In genomic region chr6:90796902-90797596, GRCm38 (mm10) we compare ENCODE assay signal across 17 mouse cellular contexts.
A peak's percentile ranks its signal among the peaks of the same experiment; 100 is the strongest.
DNase-seq lines count a peak whose midpoint lies in the region; ATAC-seq and TF ChIP-seq lines count a peak whose summit lies in the region.
"Had no signal": no experiment of that assay in that cellular context is flagged by ENCODE, and none has a peak within 500 bp of the region (broad histone marks: within the 10 kb centered on the region; RNA-seq: fewer than 3 reads in every experiment).

No protein-coding gene starts in this region.

- intact Hi-C loops in heart, postnatal 10 days (cut with DNase I), result no loop called here

- no peaks in the 10 kb centered on the region for H3K27me3 ChIP-seq in heart, postnatal 0 days (ENCODE audit: control insufficient read depth, insufficient read depth, low read length)
- H3K27me3 ChIP-seq in liver, embryonic 14.5 days (ENCODE audit: control insufficient read depth, insufficient read depth, low read length), result no peaks in the 10 kb centered on the region
- H3K27me3 ChIP-seq in liver, embryonic 12.5 days (replicated peaks), result no peaks in the 10 kb centered on the region
- H3K27me3 ChIP-seq in embryonic facial prominence, embryonic 10.5 days (replicated peaks; ENCODE audit: low read depth, poor library complexity, severe bottlenecking), result no peaks in the 10 kb centered on the region; the same call in 1 of the 2 replicates
- H3K27me3 ChIP-seq: embryonic facial prominence, embryonic 15.5 days; liver, embryonic 15.5 days had no signal

- H3K36me3 ChIP-seq in heart, postnatal 0 days (replicated peaks; ENCODE audit: control insufficient read depth, insufficient read depth, low read length), result no peaks in the 10 kb centered on the region
- no peaks in the 10 kb centered on the region for H3K36me3 ChIP-seq in liver, embryonic 14.5 days (replicated peaks; ENCODE audit: control insufficient read depth, insufficient read depth, low read depth)
- H3K36me3 ChIP-seq in liver, embryonic 12.5 days, result no peaks in the 10 kb centered on the region
- H3K36me3 ChIP-seq in embryonic facial prominence, embryonic 10.5 days (replicated peaks), result no peaks in the 10 kb centered on the region
- H3K36me3 ChIP-seq: embryonic facial prominence, embryonic 15.5 days; liver, embryonic 15.5 days had no signal

- no peak for DNase-seq in heart, postnatal 0 days (ENCODE audit: low spot score)
- no peak for DNase-seq in heart, postnatal 10 days
- DNase-seq in liver, embryonic 14.5 days (ENCODE audit: low read depth in 3 of 3, low spot score in 3 of 3), result no peak
- DNase-seq in B cell, adult 2 months, result peak; percentile 26 to 30
- no peak for DNase-seq in brain, embryonic 14.5 days (ENCODE audit: low read depth)
- no peak for DNase-seq in embryonic facial prominence, embryonic 10.5 days (ENCODE audit: low spot score)
- DNase-seq: adrenal gland, postnatal 14 days; gastrocnemius, postnatal 10 days; kidney, adult 18-20 months; retina, postnatal 1 day; spleen, adult 18-20 months had no signal

- no peak for TF ChIP-seq EP300 in heart, postnatal 0 days (IDR thresholded peaks at IDR 0.05; ENCODE audit: low read depth)
- no peak for TF ChIP-seq EP300 in liver, embryonic 14.5 days (IDR thresholded peaks at IDR 0.05; ENCODE audit: low read depth)

- H3K4me2 ChIP-seq in heart, postnatal 0 days (ENCODE audit: low read depth, low read length), result no peak overlapping the region
- no peak overlapping the region for H3K4me2 ChIP-seq in liver, embryonic 14.5 days (ENCODE audit: low read depth)
- no peak overlapping the region for H3K4me2 ChIP-seq in liver, embryonic 12.5 days
- H3K4me2 ChIP-seq: embryonic facial prominence, embryonic 15.5 days; heart, embryonic 11.5 days; liver, embryonic 15.5 days had no signal

- H3K27ac ChIP-seq in heart, postnatal 0 days (ENCODE audit: low read depth), result no peak overlapping the region
- no peak overlapping the region for H3K27ac ChIP-seq in liver, embryonic 14.5 days
- H3K27ac ChIP-seq in liver, embryonic 12.5 days, result no peak overlapping the region
- no peak overlapping the region for H3K27ac ChIP-seq in embryonic facial prominence, embryonic 10.5 days (replicated peaks)
- H3K27ac ChIP-seq: embryonic facial prominence, embryonic 15.5 days; liver, embryonic 15.5 days had no signal

- 97% methylated on average over 2 of the region's 2 CpGs for WGBS in heart, postnatal 0 days
- 76% methylated on average over 2 of the region's 2 CpGs for WGBS in liver, embryonic 14.5 days (ENCODE audit: insufficient replicate concordance)
- WGBS in liver, embryonic 12.5 days (ENCODE audit: insufficient replicate concordance), result 76% methylated on average over 2 of the region's 2 CpGs
- 92% methylated on average over 2 of the region's 2 CpGs for WGBS in embryonic facial prominence, embryonic 10.5 days

- H3K4me1 ChIP-seq in heart, postnatal 0 days (ENCODE audit: control insufficient read depth, insufficient read depth), result peaks cover 12% of the 10 kb centered on the region
- no peaks in the 10 kb centered on the region for H3K4me1 ChIP-seq in liver, embryonic 14.5 days (replicated peaks; ENCODE audit: control insufficient read depth in 2 of 2, insufficient read depth in 2 of 2, low read length in 1 of 2)
- no peaks in the 10 kb centered on the region for H3K4me1 ChIP-seq in liver, embryonic 12.5 days
- no peaks in the 10 kb centered on the region for H3K4me1 ChIP-seq in embryonic facial prominence, embryonic 10.5 days
- H3K4me1 ChIP-seq: liver, embryonic 15.5 days had no signal

- no peaks in the 10 kb centered on the region for H3K9me3 ChIP-seq in heart, postnatal 0 days (replicated peaks; ENCODE audit: control insufficient read depth, low read length)
- no peaks in the 10 kb centered on the region for H3K9me3 ChIP-seq in liver, embryonic 14.5 days (ENCODE audit: control insufficient read depth, low read length)
- H3K9me3 ChIP-seq in liver, embryonic 12.5 days (replicated peaks), result no peaks in the 10 kb centered on the region
- no peaks in the 10 kb centered on the region for H3K9me3 ChIP-seq in embryonic facial prominence, embryonic 10.5 days
- H3K9me3 ChIP-seq: embryonic facial prominence, embryonic 15.5 days; liver, embryonic 15.5 days had no signal

- TF ChIP-seq CTCF in heart, postnatal 0 days (IDR thresholded peaks at IDR 0.05; ENCODE audit: low read depth), result 0 out of 2 replicates have a peak, but pooled peaks have one; percentile 6
- peak; percentile 27; the same call in 1 of the 2 replicates for TF ChIP-seq CTCF in liver, embryonic 14.5 days (IDR thresholded peaks at IDR 0.05; ENCODE audit: low read depth)
- TF ChIP-seq CTCF in brain, embryonic 14.5 days (IDR thresholded peaks at IDR 0.05; ENCODE audit: borderline replicate concordance, extremely low read depth, insufficient read depth, insufficient read length), result peak; percentile 15; the same call in 1 of the 2 replicates

- H3K4me3 ChIP-seq in heart, postnatal 0 days (ENCODE audit: low read depth, low read length), result no peak overlapping the region
- no peak overlapping the region for H3K4me3 ChIP-seq in liver, embryonic 14.5 days (ENCODE audit: insufficient read depth in 1 of 2, low read depth in 2 of 2, low read length in 2 of 2)
- no peak overlapping the region for H3K4me3 ChIP-seq in liver, embryonic 12.5 days
- H3K4me3 ChIP-seq in embryonic facial prominence, embryonic 10.5 days, result no peak overlapping the region
- H3K4me3 ChIP-seq: embryonic facial prominence, embryonic 15.5 days; liver, embryonic 15.5 days; megakaryocyte, embryonic 14.5 days had no signal

- no peak for TF ChIP-seq POLR2A in brain, embryonic 14.5 days (IDR thresholded peaks at IDR 0.05; ENCODE audit: borderline replicate concordance, extremely low read depth, insufficient read depth, insufficient read length, poor library complexity, severe bottlenecking)

- H3K9ac ChIP-seq in heart, postnatal 0 days (replicated peaks; ENCODE audit: low read depth, low read length), result no peak overlapping the region
- no peak overlapping the region for H3K9ac ChIP-seq in liver, embryonic 14.5 days (replicated peaks)
- no peak overlapping the region for H3K9ac ChIP-seq in liver, embryonic 12.5 days
- H3K9ac ChIP-seq: embryonic facial prominence, embryonic 15.5 days; liver, embryonic 15.5 days had no signal

- no peak for ATAC-seq in heart, postnatal 0 days (ENCODE audit: insufficient read depth, low read depth)
- ATAC-seq in liver, embryonic 14.5 days (ENCODE audit: insufficient read depth), result no peak
- ATAC-seq in liver, embryonic 12.5 days, result no peak
- ATAC-seq: forebrain, embryonic 16.5 days had no signal

Comparison
In these comparisons a context has a peak if more than half of its experiments do, and no peak if none do; other contexts are left out.
1. DNase-seq: peak in B cell, adult 2 months (2 of 2); none in heart, postnatal 0 days (single experiment), heart, postnatal 10 days (0 of 2), liver, embryonic 14.5 days (0 of 3), brain, embryonic 14.5 days (single experiment) and embryonic facial prominence, embryonic 10.5 days (single experiment).
2. Peak in every context shown above with its lines, with median percentiles within 50 percentile points of each other: CTCF ChIP-seq.